Mouse (Mus musculus) lung, postnatal 36 days (tissue): ENCODE measurements around the gene Blzf1.

ENCODE experiments used
- DNase-seq: peaks from one replicate; pipeline ENCODE4 v3.0.0; 2022; ENCODE audit warnings: mixed read lengths

Gene Blzf1

GRCm38 (mm10) chr1:164307124-164307751, at the start of gene Blzf1:
TSS of gene Blzf1 (minus strand) at chr1:164307489.
- DNase-seq = peak; percentile 99

DNA sequence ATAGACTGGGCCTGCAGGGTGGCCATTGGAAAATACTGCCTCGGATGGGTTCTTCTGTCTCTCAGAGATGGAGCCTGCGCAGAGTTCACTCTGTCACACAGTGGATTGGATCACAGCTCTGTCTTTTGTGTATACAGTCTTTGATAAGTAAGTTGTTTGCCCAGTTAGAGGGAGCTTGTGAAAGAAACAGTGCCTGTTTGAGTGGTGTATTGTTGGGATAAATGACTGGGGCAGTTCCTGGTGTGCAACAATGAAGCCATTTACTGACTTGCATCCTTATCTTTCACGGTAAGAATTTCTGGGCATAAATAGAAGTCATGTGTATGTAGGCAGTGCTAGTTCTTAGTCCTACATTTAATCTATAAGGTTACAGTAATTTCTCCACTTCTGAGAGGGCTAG, 46.2 kb upstream of the Blzf1 start:
- no peak for DNase-seq

DNA sequence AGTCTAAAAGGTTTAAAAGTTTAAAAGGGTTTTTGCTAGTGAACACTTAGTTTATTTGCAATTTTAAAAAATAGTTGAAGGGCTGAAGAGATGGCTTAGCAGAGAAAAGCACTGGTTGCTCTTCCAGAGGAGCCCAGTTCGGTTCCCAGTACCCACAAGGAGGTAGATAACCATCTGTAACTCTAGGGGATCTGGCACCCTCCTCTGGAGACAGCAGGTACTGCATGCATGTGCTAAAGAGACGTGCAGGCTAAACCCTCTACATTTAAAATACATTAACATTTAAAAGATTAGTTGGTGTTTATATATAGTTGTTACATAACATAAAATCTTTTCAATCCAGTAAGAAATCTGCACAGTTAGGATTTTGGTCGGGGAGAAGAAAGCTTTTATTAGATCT, 34.9 kb upstream of the Blzf1 start:
- peak; percentile 58 for DNase-seq

DNA sequence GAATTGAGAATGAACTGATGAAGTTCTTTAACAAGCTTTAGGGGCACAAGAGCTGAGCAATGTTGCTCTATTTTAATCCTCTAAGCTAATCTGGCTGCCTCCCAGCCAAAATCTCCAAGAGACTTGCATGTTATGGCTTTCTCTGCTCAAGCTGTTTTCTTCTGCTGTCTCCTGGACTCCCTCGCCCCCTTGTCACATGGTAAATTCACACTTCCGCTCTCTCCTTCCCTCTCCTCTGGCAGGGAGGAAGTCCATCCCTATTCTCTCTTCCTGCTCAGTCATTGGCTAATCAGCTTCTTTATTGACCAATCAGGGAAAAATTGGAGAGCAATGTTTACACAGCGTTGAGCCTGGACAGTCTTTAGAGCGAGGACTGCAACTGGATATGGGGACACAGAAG, 28.6 kb upstream of the Blzf1 start:
- DNase-seq = no peak

DNA sequence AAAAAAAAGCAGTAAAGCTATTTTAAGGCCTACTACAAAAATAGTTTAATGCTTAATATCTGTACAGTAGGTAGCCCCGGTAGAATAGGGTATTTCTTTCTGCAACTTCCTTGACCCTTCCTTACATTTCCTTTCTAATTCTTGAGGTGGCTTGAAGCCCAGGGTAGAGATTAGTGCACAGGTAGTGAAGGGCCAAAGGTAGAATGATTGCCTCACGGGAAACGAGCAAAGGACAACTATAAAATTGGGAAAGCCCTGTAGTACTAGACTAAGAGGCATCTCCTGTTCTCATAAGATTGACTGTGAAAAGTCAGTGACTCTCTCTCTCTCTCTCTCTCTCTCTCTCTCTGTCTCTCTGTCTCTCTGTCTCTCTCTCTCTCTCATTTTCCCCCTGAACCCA, 28.1 kb upstream of the Blzf1 start:
- DNase-seq = no peak

- DNase-seq = no peak
Measured at GRCm38 (mm10) chr1:164332559-164332958, 25.3 kb upstream of the Blzf1 start.

DNA sequence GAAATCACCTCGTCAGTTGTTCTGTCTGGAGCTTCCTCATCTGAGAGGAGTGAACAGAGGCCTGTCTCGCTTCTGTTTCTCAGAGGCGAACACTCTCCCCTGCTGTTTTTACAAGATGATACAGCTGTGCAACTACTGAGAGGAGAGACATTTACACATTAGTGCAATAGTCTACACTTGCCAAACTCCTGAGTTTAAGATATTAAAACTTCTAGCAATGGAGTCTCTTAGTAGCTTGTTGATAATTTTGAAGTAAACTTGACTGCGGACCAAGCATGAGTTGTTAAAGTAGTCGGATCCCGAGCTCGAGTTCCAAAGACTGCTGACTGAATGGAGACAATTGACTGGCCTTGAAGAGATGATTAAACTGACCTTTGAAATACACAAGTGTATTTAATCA, 20.5 kb upstream of the Blzf1 start:
- no peak for DNase-seq

- DNase-seq = no peak
Measured at GRCm38 (mm10) chr1:164326600-164327155, 19.4 kb upstream of the Blzf1 start.

DNA sequence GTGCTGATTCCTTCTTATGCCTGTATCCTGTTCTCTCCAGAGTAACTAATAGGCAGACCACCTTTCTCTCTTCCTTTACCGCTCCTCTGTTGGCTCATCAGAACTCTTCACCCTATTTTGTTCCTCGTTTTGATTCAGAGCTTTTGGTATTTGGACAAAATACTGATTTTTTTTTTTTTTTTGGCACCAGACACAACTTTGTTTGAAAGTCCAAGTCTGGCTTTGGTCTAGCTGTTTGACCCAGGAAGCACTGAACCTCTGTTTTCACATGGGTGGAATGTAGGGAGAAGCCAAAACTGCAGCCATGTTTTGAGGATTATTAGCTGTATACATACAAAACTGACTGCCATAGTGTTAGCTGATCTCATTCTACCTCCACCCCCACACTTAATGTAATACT, 17.6 kb upstream of the Blzf1 start:
- DNase-seq = no peak

DNA sequence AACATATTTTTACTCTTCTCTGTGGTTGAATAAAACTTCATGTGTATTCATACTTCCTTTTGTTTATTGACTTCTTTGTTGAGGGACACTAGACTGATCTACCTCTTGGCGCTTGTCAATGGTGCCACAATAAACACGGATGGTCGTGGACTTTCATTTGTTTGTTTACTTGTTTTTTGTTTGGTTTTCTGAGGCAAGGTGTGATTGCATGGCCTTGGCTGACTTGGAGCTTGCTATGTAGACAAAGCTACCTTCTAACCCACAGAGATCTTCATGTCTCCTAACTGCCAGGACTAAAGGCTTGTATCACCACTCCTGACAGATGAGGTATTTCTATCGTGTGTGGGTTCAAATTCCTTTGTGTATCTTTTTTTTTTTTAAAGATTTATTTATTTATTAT, 16.9 kb upstream of the Blzf1 start:
- no peak for DNase-seq

GRCm38 (mm10) chr1:164322987-164323650, 15.8 kb upstream of the Blzf1 start:
- no peak for DNase-seq

- DNase-seq = peak; percentile 19
Measured at GRCm38 (mm10) chr1:164321408-164321807, 14.1 kb upstream of the Blzf1 start.

- no peak for DNase-seq
Measured at GRCm38 (mm10) chr1:164320731-164321130, 13.4 kb upstream of the Blzf1 start.

DNA sequence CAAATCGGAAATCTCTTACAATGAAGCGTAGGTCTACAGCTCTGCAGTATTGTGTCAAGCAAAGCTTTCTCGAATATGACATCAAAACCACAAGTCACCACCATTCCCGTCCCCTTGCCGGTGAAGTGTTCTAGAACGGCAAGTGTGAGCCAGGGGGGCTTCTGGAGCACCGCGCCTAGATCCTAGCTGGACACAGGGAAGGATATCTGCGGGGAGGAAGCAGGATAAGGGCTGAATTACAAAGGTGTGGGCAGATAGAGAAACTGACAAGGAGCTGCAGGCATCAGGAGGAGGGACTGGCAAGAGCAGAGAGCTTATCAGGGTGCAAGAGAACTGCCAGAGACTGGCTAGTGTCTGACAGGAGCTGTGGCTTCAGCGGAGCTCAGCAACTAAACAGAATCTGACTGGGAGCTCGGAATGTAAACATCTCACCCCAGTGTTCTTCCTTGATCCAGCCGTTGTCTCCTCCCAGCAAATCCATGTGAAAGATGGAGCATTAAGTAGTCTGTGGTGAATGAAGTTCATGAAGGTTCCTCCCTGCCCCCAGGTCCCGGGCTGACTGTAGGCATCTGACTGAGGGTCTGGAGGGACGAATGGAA, 12.4 kb upstream of the Blzf1 start:
- no peak for DNase-seq

GRCm38 (mm10) chr1:164318474-164318873, 11.2 kb upstream of the Blzf1 start:
- DNase-seq = no peak

DNA sequence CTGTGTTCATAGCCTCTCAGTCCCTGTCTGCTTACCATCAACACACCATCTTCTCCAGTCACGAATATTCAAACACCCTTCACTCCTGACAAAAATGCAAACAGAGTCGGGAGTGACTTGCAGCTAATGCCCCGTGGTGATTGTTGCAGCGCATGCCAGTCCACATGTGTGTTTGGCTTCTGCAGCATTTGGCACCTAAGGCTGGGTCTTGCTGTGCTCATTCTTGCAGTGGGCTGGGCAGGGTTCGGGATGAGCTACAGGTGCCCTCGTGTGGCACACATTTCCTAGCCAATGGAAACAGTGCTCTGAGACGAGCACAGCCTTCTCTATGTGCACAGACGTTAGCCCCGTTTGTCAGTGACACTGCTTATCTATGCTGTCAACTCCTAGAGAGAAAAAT, 10.0 kb upstream of the Blzf1 start:
- DNase-seq = no peak

GRCm38 (mm10) chr1:164316697-164317096, 9.4 kb upstream of the Blzf1 start:
- peak; percentile 85 for DNase-seq

DNA sequence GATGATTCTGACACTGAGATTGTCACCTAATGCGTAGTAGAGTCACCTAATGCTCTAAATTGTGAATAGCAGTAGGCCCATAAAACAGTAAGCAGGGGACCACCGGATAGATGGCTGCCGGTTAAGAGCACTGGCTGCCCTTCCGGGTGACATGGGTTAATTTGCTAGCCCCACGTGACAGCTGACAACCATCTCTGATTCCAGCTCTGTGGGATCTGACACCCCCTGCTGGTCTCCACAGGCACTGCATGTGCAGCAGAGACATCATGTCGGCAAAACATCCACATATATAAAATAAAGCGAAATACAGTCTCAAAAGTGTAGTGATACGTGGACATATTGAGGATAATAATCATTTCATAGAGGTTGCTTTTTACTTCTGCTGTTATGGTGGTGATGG, 8.0 kb upstream of the Blzf1 start:
- DNase-seq = peak; percentile 50

- DNase-seq = no peak
Measured at GRCm38 (mm10) chr1:164314085-164314484, 6.8 kb upstream of the Blzf1 start.

- no peak for DNase-seq
Measured at GRCm38 (mm10) chr1:164307922-164308321, 633 bp upstream of the Blzf1 start.

- no peak for DNase-seq
Measured at GRCm38 (mm10) chr1:164303821-164304220, 3.5 kb downstream of the Blzf1 start, which contains the start of gene Nme7. TSS of gene Nme7 (plus strand) at chr1:164304121.

DNA sequence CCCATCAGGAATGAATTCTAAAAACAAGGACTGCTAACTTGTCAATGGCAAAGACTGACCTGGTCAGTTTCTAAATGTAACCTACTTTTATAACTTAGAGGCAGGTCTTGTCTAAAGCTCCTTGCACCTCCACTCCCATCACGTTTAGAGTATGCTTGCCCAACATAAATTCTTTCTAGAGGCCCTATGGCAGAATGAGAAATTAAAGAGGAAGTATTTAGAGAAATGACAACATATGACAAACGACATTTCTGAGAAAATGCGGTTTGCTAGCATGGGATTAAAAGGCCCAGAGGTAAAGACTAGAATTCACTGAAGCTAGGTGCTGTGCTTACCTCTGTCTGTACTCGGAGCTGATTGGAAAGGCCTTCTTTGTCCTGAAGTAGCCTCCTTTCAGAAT, 5.3 kb downstream of the Blzf1 start:
- DNase-seq = no peak

GRCm38 (mm10) chr1:164296473-164296872, 10.8 kb downstream of the Blzf1 start:
- no peak for DNase-seq

- peak; percentile 51 for DNase-seq
Measured at GRCm38 (mm10) chr1:164294071-164294470, 13.2 kb downstream of the Blzf1 start.
